Mouse (Mus musculus) frontal cortex, adult (tissue): ENCODE measurements around the gene Cep295.
"Not testable (repeated sequence)": the region's sequence is repeated elsewhere in the genome, so short reads cannot be mapped to it uniquely, and the experiment has no call there.

Experiments
- ATAC-seq: cut with Nextera tagmentation; 2 replicates; pipeline ENCODE4 v1.9.2; 2017; ENCODE audit warnings: mild to moderate bottlenecking, moderate library complexity, mixed read lengths; ENCODE audit not compliant: low TSS enrichment

Cep295 gene

DNA sequence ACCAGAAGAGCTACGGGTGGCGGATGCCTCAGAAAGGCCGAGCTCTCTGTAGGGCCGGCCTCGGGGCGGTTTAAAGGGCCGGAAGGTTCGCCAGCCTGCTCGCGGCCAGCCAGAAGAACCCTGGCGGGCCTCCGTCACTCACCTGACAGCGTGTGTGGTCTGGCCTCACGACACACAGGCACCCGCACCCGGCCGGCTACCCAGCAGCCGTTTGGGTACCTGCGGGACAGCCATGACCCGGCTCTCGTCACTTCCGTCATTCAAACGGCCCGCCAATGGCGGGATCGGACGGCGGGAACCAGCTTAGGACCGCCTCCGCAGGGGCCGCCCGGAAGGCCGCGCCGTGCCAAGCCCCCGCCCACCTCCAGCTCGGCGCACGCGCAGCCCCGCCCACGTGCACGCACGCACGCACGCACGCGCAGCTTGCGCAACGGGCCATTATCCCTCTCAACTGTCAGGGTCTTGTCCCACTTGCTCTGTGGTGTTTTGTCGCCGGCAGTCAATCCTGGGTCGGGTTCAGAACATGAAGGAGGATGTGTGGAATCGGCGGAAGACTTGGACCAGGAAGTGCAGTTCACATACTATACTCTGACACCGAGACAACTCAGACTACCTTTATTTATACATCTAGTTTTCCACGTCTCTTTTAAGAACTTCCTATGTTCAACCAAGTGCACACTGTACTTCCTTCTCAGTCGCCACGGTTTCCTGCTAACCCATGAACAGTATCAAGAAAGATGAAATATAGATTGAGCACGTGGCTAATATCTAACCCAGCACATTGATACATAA, at the start of gene Cep295:
TSS of gene Cep295 (minus strand) at position 305 of the 792 bp plus-strand sequence.
- peak; percentile 99 for ATAC-seq

DNA sequence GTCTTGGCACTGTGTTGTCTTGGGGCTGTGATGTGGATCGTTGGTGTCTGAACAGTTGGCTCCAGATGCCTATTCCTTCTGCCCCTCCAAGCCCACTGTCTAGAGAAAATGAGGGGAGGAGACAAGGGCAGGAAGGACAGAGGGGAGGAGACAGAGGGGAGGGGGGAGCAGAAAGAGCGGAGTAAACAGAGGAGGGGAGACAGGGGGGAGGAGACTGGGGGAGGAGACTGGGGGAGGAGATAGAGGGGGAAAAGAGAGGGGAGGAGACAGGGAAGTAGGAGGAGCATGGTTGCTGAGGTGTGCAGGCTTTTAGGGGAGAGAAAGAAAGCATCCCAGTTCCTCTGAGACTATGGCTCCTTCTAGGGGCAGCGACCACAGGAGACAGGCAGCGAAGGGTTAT, 40.0 kb upstream of the Cep295 start:
- ATAC-seq: no peak

DNA sequence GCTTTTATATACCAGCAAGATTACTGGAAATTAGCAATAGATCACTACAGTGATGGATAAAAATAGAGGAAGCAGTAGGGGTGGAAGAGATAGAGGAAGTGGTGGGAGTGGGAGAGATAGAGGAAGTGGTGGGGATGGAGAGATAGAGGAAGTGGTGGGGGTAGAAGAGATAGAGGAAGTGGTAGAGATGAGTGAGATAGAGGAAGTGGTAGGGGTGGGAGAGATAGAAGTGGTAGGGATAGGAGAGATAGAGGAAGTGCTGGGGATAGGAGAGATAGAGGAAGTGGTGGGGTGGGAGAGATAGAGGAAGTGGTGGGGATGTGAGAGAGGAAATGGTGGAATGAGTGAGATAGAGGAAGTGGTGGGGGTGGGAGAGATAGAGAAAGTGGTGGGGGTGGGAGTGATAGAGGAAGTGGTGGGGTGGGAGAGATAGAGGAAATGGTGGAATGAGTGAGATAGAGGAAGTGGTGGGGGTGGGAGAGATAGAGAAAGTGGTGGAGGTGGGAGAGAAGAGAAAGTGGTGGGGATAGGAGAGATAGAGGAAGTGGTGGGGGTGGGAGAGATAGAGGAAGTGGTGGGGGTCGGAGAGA, 37.9 kb upstream of the Cep295 start:
- ATAC-seq: no peak

DNA sequence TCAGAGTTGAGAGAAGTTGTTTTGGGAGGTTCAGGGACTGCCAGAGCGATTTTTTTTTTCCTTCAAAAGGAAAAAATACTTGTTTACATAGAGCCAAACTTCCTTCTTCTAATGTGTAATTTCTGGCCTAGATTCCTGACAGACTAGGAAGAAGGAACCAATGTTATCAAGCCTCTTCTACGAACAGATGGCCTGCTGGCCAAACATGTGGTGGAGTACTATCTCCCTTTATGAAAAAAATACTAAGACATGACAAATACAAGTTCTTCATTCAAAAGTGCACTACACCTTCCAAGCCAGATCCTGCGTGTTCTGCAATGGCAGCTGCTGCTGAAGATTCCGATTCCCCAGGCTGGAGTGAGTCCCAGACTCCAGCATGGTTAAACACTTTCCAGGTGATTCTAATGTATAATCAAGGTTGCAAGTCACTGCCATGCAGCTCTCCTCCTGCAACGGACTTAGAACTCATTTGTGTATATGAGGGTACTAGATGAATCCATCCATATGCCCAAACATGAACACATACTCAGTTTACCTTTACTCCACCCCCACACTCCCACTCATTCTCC, 29.6 kb upstream of the Cep295 start:
- peak; percentile 62 for ATAC-seq

DNA sequence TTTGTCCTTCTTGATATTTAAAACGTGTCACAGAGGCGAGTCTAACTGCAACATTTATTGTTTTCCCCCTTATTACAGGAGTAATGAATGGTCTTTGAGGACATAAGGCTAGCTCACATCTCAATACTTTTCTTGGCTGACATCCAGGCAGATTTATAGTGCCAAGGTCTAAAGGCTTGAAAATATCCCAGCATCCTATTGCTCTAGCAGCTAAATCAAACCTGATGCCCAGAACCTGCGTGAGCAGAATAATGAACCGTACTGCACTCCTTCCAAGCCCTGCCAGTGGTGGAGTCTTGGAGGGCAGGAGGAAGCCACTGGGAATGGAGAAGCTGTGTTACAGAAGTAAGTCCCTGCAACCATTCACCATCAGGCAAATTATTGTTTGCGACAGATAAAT, 26.7 kb upstream of the Cep295 start:
- ATAC-seq: no peak

DNA sequence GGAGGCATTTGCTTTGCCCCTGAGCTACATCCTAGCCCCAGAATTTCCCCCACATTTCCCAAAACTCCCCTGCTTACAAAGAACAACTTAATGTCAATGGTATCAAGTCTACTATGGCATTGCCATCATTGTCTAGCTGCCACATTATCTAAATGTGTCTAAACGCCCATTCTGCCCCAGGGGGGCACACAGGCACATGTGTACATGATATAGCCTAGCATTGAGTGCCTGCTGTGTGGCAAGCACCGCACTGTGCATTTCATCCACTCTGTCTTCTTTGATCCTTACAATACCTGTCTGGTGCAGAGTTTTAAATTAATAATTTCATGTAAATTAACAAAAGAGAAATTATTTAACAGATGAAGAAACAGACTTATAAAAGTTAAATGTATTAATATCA, 8.7 kb upstream of the Cep295 start:
- no peak for ATAC-seq

DNA sequence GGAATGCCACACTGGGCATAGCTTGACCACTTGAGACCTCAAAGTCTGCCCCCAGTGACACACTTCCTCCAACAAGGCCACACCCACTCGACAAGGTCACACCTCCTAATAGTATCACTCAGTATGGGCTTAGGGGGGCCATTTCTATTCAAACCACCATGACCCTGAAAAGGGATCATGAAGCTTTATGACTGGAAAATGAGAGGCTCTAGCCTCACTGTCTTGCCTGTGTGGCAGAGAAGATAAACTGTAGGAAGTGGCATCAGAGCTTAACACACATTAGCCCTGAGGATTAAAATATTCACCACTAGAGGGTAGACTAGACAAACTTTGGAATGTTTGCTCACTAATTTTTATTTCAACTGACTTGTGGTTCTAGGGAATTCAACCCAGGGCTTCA, 8.3 kb upstream of the Cep295 start:
- ATAC-seq: peak; percentile 78

DNA sequence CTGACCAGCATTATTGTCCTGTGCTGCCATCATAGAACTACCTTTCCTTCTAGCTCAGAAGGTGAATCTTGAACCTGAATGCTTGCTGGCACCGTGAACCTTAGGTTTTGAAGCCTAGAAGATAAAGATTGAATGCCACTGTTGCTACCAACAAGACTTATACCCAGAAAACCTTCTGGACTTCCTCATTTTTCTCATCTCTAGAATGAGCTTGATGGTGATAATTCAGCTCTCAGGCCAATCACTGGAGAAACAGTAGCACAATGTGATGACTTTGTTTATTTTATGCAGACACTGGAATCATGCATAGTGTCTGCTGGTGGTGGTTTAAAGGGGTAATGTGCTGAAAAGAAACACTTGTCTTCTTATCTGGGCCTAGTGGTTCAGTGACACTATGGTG, 7.3 kb upstream of the Cep295 start:
- no peak for ATAC-seq

DNA sequence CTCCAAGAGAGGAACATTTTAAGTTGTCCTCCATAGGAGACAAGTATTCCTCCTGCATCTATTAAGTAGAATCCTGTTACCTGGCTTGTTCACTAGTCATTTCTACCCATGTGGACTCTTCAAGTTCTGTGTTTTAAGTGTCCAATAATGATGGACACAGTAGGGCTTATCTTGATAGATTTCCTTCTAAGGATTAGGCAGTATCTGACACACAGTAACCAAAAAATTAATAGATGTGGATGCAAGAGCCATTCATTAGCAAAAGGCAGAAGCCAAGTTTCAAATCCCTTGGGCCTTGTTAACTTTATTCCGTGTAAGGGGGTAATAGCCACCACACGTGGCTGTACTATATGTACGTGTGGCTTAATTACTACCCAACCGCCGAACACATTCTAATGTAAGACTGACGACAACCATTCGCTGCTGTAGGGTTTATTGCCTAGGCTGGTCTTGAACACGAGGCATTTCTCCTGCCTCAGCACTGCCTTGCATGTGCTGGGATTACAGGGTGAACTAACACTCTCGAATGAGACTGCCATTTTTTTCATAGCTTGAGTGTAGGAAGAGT, 588 bp downstream of the Cep295 start:
- no peak for ATAC-seq

DNA sequence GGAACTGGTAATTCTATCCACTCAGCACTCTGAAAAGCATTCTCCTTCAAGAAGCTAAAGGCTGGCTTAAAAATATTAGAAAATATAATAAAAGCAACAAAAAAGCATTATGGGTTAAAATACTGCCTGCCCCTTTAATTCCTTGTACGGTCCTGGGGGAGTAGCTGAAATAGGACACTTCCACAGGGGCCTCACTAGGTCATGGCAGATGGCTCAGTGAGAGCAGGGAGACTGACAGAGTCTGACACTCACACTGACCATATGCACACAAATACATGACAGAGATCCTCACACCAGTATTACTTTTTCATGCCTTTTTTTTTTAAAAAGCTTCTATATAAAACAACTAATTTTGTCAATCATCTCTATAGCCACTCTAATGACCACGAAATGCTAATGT, 7.7 kb downstream of the Cep295 start:
- no peak for ATAC-seq

DNA sequence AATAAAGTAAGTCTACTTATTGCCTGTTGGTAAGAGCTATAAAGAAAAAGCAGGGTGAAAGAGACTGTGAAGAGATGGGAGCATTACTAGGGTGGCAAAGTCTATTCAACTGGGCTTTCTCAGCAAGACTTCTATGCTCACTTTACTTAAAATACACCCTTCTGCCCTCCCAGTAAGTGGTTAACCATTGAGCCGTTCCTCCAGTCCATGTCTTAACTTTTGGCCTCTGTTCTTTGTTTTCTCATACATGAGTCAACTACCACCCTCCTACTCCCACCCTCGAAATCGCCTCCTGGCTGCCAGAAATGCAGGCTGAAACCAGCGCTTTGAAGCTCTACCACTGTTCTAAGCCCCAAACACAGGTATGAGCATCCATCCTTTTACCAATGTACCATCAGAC, 19.8 kb downstream of the Cep295 start:
- no peak for ATAC-seq

DNA sequence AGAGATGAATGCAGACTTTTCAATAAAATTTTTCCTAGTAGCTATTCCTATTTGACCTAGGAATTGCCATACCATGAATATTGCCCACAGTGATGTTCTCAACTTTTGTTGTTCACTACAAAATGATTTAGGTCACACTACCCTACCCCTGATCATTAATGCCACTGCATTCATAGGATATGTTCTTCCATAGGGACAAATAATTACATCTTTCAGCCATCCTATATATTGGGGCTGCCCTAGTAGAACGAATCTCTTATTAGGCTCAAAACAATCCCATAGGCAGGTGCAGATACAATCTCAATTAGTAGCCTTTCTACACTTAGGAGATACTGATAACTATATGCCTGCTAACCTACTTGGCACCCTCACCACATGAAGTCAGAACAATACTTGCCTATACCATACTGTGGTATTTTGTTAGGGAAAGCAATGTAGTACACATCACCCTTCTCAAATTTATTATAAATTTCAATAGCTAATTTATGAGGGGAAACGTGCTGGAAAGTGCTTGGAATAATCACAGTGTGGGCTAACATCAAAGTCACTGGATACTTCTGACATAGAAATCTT, 39.3 kb downstream of the Cep295 start:
- no peak for ATAC-seq

DNA sequence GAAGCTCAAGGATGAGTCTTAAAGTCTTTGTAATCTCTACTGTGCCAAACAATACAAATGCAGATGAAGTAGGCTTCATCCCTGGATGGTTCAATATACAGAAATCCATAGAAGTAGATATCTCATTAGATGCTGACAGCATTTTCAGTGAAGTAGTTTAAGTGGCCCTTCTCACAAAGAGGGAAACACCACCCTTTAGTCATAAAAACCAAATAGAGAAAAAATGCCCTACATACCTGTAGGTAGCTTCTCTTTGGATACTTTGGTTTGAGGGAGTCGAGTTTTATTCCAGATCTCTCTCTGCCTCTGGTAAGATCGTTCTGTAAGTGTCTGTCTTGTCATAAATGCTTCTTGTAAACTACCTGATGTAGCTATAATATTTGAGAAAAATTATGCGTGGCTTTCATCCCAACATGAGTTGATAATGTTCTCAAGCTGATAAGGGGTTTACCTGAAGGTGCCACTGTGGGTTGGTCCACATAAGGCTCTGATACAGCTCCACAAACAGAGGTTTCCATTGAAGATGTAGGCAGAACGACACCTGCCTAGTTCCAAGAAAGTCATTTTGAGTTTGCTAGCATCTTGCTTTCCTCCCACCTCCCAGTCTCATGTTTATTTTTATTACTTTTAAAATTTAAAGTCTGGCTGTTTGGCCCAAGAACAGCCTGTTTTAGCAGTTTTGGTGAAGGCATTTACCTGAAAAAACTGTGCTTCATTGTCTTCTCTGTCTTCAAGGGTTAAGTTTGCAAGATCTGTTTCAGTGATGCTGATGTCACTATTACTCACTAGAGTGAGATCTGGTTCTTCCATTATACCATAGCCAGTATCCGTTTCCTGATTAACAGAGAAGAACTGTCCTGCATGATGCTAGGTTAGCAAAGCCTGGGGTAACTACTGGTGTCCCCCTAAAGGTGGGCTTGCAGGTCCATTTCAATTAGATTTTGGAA, 40.1 kb downstream of the Cep295 start:
- peak; percentile 18; the same call in 1 of the 2 replicates for ATAC-seq

DNA sequence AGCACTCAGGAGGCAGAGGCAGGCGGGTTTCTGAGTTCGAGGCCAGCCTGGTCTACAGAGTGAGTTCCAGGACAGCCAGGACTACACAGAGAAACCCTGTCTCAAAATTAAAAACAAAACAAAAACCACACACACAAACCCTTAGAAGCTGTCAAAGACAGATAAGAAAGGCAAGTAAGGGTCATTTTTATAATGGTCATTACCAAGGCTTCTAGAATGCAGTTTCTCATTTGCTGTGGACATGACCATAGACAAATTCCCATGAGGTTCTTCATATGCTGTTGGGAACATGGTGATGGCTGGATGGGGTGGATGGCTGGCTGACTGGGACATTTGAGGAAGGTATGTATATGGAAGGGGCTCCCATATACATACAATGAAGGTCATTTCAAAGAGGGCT, 41.3 kb downstream of the Cep295 start:
- ATAC-seq: not testable (repeated sequence)

DNA sequence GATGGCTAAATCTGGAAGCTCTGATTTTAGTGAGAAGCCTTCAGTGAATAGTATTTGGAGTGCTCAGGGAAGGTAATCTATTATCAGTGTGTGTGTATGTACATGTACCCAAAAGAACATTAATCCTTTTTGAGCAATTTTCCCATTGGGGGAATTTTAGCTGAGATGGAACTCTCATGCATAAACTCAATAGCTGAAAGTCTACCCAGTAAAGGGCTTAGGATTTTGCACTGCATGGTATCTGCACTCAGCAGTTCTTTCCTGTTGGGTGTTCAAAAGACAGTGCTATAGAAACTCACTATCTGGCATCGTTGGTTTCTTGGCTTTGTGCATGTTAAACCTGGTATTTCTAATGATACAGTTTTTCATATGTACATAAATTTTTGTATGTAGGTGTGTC, 43.0 kb downstream of the Cep295 start:
- ATAC-seq: no peak

DNA sequence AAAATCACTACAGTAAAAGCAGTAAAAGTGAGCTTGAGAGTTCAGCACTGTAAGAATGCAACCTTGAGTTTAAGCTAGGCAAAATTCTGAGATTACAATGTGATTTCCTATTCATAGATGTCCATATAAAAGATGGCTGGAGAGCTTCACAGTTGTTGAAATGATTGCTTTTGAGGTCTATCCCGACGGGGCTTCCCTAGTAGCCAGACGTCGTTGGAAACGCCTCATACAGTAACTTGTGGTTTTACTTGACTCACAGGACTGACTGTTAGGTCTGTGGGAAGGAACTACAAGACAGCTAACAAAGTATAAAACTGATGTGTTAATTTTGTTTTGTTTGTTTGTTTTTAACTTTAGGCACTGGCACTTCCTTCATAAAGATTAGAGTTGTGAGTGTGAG, 44.0 kb downstream of the Cep295 start:
- no peak for ATAC-seq

DNA sequence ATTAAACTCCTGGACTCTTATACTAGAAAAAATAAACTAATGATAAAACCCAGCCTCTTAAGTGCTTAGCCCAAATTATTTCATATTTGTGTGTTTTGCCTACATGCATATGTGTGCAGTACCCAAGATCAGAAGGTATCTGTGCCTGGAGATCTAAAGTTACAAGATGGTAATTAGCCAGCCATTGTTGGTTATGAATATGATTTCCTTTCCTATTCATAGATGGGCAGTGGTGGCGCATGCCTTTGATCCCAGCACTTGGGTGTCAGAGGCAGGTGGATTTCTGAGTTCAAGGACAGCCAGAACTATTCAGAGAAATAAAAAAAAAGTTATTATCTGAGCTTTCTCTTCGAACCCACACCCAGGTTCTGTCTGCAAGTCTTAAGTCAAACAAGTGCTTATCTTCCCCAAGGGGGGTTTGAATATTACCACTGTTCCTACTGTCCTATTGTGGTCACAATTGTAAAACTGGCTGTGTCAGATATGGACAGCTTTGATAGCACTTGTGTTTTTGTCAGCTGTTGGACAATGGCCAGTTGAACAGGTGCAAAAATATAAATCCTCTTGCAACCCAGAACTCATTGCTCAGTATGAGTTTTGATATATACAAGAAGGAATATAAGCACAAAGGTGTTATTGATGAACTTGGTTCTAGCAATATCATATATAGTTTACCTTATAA, 45.4 kb downstream of the Cep295 start:
- no peak for ATAC-seq

DNA sequence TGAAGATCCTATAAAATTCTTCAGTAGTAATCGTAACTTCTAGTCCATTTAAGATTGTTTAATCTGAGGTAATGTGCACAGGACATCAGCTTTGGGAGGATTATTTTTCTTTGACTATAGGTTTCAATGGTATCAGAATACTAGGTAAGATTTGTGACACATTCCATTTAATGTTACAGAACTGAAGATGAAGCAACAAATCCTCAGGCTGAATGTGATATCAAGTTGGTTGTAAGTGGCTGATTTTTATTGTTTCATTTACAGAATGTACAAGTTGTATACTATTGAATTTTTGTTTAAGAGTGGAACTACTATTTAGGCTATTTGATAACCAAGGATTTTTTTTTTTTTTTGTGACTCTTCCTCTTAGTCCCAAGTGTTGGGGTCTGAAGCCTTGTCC, 47.4 kb downstream of the Cep295 start:
- ATAC-seq: no peak

DNA sequence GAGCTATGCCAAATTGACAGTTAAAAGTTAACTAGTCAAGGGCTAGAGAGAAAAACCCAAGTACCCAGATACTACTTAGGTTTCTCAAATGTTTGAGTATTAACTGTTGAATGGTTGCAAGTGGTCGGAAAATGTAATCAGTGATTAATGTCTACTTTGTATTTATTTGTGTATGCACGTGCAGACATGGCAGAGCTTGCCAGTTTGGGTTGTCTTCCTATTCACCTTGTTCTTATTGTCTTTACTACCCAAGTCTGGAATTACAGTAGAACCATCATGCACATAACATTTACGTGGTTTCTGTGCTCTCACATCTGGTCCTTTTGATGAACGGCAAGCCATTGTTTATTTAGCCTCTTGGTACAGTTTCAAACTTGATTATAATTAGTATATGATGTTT, 48.2 kb downstream of the Cep295 start:
- no peak for ATAC-seq

DNA sequence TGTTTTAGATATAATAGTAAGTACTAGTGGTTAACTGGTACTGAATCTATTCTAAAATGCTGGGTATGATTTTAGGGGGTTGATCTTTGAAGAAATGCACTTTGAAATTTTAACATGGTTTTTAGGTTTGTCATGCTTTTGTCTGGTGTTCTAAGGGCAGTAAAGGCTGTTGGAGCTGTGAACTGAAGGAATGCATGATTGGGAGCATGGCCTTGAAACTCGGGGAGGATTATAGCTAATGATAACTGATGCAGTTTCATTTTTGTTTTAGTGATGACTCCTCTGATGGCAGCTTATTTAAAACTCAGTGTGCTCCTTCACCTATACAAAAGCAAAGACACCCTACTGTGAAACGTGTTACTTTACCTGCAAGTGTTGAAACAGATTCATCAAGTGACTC, 49.3 kb downstream of the Cep295 start:
- ATAC-seq: no peak

DNA sequence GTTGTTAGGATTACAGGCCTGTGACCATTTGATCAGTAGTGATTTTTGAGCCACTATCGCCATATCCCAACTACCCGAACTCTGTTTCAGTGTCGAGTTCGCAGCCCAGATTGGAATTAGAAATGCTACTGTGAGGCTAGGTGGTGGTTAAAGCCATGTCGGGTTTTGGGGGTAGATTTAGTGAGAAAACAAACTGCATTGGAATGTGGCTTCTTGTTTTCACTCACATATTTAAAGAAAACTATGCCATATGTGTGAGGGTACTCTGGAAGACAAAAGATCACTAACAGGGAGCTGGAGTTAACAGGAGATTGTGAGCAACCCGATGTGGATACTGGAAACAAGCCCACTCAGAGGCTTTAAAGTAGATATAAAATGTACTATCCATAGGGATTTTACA, 50.3 kb downstream of the Cep295 start:
- ATAC-seq: no peak
